Mouse (Mus musculus) layer of hippocampus, adult 8-10 months (tissue): ENCODE data around the gene Batf2. TPM values are rescaled to one million over a fixed set of nuclear protein-coding genes. Genes with fewer than 3 reads are reported as not detected.

Experiments
- total RNA-seq, 4 experiments: library from RNA; stranded (reverse); gene quantifications; 2 replicates each; pipeline ENCODE4 v1.2.4; 2022

Batf2 gene
- total RNA-seq, 4 experiments from 2014 or later = 0.83 to 1.3 (median 0.96) TPM; not detected in 1

Other genes starting within 250 kb of the Batf2 start
- gene Tigd3, start 246.8 kb upstream of the Batf2 start, total RNA-seq = 1 to 10 TPM; 2.2 to 3.5 (median 2.9) TPM
- 100 to 1,000 TPM in 1 of 4 experiments, 10 to 100 TPM in 3; 89.6 to 135 (median 97.5) TPM for gene Dpf2, start 228.0 kb upstream of the Batf2 start, total RNA-seq
- gene Cdc42ep2, start 216.2 kb upstream of the Batf2 start, total RNA-seq = 1 to 10 TPM; 4.4 to 6.0 (median 5.4) TPM
- 1 to 10 TPM; 4.4 to 8.2 (median 7.1) TPM for gene Pola2, start 176.8 kb upstream of the Batf2 start, total RNA-seq
- not detected for gene Slc22a20, start 154.8 kb upstream of the Batf2 start, total RNA-seq
- gene Capn1, start 125.1 kb upstream of the Batf2 start, total RNA-seq = 10 to 100 TPM; 23.7 to 27.7 (median 25.1) TPM
- gene Syvn1, start 94.4 kb upstream of the Batf2 start, total RNA-seq = 10 to 100 TPM; 40.4 to 48.8 (median 43.7) TPM
- gene Mrpl49, start 83.2 kb upstream of the Batf2 start, total RNA-seq = 10 to 100 TPM; 43.5 to 51.3 (median 46.1) TPM
- gene Fau, start 83.1 kb upstream of the Batf2 start, total RNA-seq = 100 to 1,000 TPM; 653 to 927 (median 780) TPM
- 10 to 100 TPM; 27.0 to 38.4 (median 32.4) TPM for gene Znhit2, start 79.8 kb upstream of the Batf2 start, total RNA-seq
- gene Tm7sf2, start 72.6 kb upstream of the Batf2 start, total RNA-seq = 10 to 100 TPM; 21.7 to 30.5 (median 26.6) TPM
- 100 to 1,000 TPM in 2 of 4 experiments, 10 to 100 TPM in 2; 90.4 to 103 (median 99.8) TPM for gene Vps51, start 63.8 kb upstream of the Batf2 start, total RNA-seq
- not detected for gene Tmem262, start 61.0 kb upstream of the Batf2 start, total RNA-seq
- gene Gm28374, start 58.7 kb upstream of the Batf2 start, total RNA-seq = 1 to 10 TPM in 1 of 4 experiments, not detected in 3; 2.3 TPM
- 10 to 100 TPM; 38.8 to 44.1 (median 41.4) TPM for gene Zfpl1, start 56.0 kb upstream of the Batf2 start, total RNA-seq
- under 1 TPM in 1 of 4 experiments, not detected in 3; 0.31 TPM for gene Cdca5, start 56.0 kb upstream of the Batf2 start, total RNA-seq
- not detected for gene AC131692.1, start 46.6 kb upstream of the Batf2 start, total RNA-seq
- gene Naaladl1, start 35.2 kb upstream of the Batf2 start, total RNA-seq = under 1 TPM in 3 of 4 experiments, not detected in 1; 0.14 to 0.25 (median 0.17) TPM
- gene Sac3d1, start 22.3 kb upstream of the Batf2 start, total RNA-seq = 10 to 100 TPM; 11.0 to 13.4 (median 12.9) TPM
- gene Snx15, start 12.7 kb upstream of the Batf2 start, total RNA-seq = 10 to 100 TPM; 38.7 to 43.0 (median 41.8) TPM
- 10 to 100 TPM; 79.8 to 93.3 (median 85.0) TPM for gene Arl2, start 565 bp downstream of the Batf2 start, total RNA-seq
- gene Majin, start 43.4 kb downstream of the Batf2 start, total RNA-seq = not detected
- not detected for gene Gpha2, start 85.4 kb downstream of the Batf2 start, total RNA-seq
- 100 to 1,000 TPM; 126 to 136 (median 128) TPM for gene Ppp2r5b, start 94.9 kb downstream of the Batf2 start, total RNA-seq
- gene Atg2a, start 100.7 kb downstream of the Batf2 start, total RNA-seq = 10 to 100 TPM; 34.1 to 41.8 (median 37.1) TPM
- gene Ehd1, start 135.7 kb downstream of the Batf2 start, total RNA-seq = 10 to 100 TPM; 59.1 to 76.4 (median 70.3) TPM
- gene Cdc42bpg, start 165.5 kb downstream of the Batf2 start, total RNA-seq = 1 to 10 TPM; 5.9 to 9.5 (median 6.5) TPM
- gene Men1, start 194.0 kb downstream of the Batf2 start, total RNA-seq = 10 to 100 TPM; 60.0 to 74.4 (median 63.5) TPM
- 100 to 1,000 TPM in 2 of 4 experiments, 10 to 100 TPM in 2; 85.0 to 114 (median 103) TPM for gene Map4k2, start 200.2 kb downstream of the Batf2 start, total RNA-seq
- 100 to 1,000 TPM; 209 to 234 (median 222) TPM for gene Sf1, start 222.7 kb downstream of the Batf2 start, total RNA-seq
- gene Pygm, start 243.4 kb downstream of the Batf2 start, total RNA-seq = 10 to 100 TPM; 14.2 to 19.7 (median 19.0) TPM